Mouse (Mus musculus): Measurements from ENCODE around the gene Apob.
A peak's percentile ranks its signal among the peaks of the same experiment; 100 is the strongest.
"Not testable (repeated sequence)": the region's sequence is repeated elsewhere in the genome, so short reads cannot be mapped to it uniquely, and the experiment has no call there.

The Apob gene

GRCm38 (mm10) chr12:7977466-7978189 lies at the start of gene Apob:
Gene Apob (plus strand): TSS chr12:7977648.
- no peak for DNase-seq (ENCODE audit: extremely low spot score)

- DNase-seq (ENCODE audit: extremely low spot score): no peak
Measured at GRCm38 (mm10) chr12:7932405-7932920, 45.0 kb upstream of the Apob start.

- DNase-seq (ENCODE audit: extremely low spot score): no peak
Measured at GRCm38 (mm10) chr12:7950098-7950745, 27.2 kb upstream of the Apob start.

DNA sequence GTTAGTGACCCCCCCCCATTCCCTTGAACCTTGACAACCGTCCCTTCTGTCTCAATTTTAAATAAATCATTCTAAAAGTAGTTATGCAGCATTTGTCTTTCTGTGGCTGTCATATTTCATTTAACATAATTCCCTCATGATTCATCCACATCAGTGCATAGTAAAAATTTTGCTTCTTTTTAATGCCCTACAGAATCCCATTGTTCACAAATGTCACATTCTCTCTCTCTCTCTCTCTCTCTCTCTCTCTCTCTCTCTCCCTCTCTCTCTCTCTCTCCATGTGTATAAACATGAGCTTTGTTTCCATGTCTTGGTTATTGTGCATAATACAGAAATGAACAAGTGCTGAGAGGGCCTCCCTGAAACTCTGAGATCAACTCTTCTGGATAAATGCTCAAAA lies 18.6 kb upstream of the Apob start:
- DNase-seq (ENCODE audit: extremely low spot score): no peak

DNA sequence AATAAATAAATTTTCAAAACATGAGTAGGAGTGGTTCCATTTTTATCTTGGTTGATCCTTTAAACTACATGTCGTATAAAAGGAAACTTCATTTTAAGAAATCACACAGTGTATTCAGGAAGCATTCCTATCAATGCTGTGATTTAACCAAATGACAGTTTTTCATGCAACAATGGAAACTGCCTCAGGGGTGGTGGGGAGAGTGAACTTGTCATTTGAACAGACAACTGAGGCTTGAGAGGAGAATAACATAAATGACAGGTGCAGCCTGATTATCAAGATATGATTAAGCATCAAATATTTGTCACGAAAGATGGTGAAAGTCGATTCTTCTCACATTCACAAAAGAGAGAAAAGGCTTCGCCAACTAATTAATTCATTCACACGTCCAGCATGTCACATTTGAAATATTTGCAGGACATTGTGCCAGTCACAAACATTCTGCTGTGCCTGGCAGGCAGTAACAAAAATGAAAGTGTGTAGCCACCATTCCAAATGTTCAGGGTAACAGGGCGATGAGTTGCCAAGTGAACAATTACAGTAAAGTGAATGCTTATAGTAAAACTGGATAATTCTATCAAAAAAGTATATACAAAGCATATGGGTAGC lies 18.0 kb upstream of the Apob start:
- no peak for DNase-seq (ENCODE audit: extremely low spot score)

DNA sequence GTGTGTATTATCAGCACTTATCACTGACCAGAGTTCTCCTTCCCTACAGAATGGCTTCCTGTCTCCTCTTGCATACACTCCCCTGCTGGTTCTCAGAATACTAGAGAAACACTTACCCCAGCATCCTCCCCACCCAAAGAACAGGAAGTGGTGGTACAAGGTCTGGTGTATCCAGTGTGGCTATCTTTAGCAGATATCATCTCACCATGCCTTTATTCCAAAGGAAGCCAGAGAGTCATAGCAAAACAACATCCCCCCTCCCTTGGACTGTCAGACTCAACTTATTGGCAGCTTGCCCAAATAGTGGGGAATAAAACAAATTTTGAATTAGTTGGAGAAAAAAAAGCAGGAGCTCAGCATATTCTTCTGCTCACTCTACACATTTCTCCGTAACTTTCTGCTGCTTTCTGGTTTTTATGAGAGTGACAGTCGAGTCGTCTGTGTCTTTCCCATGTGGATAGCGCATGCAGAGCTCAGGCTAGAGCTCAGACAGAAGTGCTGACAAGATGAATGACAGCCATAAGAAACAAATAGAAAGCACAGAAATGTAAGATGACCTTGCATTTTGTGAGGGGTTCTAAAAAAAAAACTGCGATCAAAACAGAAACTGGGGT lies 15.0 kb upstream of the Apob start:
- no peak for DNase-seq (ENCODE audit: extremely low spot score)

- DNase-seq (ENCODE audit: extremely low spot score): no peak
Measured at GRCm38 (mm10) chr12:7967221-7967620, 10.2 kb upstream of the Apob start.

DNA sequence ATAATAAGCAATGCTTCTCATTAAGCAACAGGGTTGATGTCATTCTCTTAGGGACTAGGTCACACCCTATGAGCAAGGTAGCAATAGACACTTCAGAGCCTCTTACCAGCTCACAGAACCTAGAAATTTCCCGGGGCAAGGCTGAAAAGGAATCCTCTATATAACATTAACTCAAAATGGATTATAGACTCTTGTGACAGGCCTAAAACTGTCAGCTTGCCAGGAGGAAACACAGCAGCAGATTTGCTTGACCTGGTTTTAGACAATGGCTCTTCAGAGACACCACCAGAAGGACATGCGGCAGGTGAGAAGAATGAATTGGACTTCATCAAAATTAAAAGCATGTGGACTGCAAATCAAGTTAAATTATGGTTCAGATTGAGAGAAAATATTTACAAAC lies 7.1 kb upstream of the Apob start:
- DNase-seq (ENCODE audit: extremely low spot score): no peak

DNA sequence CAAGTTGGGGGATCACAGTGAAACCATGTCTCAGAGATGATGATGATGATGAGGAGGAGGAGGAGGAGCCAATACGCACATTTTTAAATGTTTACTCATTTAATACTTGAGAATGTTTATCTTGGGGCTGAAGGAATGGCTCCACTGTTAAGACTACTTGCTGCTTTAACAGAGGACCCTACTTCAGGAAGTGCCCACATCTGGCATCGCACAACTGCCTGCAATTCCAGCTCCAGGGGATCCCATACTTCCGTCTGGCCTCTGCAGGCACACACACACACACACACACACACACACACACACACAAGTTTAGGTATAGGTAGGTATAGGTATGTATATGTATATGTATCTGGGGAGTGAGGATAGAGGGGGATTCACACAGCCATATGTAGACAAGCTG lies 6.6 kb upstream of the Apob start:
- no peak for DNase-seq (ENCODE audit: extremely low spot score)

GRCm38 (mm10) chr12:7971736-7972135 lies 5.7 kb upstream of the Apob start:
- DNase-seq (ENCODE audit: extremely low spot score): no peak

GRCm38 (mm10) chr12:7973773-7974322 lies 3.6 kb upstream of the Apob start:
- no peak for DNase-seq (ENCODE audit: extremely low spot score)

GRCm38 (mm10) chr12:7978190-7978884 lies 889 bp downstream of the Apob start:
- peak; percentile 77 for DNase-seq (ENCODE audit: extremely low spot score)

DNA sequence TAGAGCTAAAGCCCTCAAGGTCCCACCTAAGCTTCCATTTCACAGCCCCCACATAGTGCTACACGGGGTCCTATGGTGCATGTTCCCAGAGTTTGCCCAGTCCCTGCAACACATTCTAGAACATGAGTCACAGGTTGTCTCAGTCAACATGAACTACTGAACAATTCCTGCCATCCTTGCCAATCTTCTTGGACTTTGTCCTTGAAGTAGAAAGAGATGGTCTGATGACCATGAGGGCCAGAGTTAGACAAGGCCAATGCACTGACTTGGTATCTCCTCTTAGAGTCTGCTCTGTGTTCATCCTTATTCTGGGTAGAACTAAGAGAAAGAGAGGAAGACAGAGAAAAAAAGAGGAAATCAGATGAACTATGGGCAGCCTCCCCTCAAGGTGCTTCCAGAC lies 7.0 kb downstream of the Apob start:
- no peak for DNase-seq (ENCODE audit: extremely low spot score)

- DNase-seq (ENCODE audit: extremely low spot score): peak; percentile 71
Measured at GRCm38 (mm10) chr12:7990804-7991203, 13.4 kb downstream of the Apob start.

GRCm38 (mm10) chr12:7991570-7991969 lies 14.1 kb downstream of the Apob start:
- no peak for DNase-seq (ENCODE audit: extremely low spot score)

DNA sequence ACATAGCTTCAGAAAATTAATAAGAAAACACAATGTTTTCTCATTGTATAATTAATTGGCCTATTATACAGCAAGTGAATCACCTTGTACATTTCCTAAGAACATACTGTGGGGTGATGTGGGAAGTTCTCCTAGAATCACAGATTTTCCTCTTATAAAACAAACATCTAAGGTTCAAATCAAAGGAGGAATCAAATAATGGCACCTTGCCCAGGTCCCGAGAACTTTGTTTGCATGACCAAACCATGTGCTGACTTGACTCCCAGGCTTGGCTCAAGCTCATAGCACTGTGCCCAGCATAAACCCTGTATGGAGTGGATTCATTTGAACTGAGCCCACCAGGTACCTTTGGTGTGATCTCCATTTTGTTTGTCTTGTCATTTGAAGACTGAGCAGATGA lies 43.5 kb downstream of the Apob start:
- DNase-seq (ENCODE audit: extremely low spot score): no peak

DNA sequence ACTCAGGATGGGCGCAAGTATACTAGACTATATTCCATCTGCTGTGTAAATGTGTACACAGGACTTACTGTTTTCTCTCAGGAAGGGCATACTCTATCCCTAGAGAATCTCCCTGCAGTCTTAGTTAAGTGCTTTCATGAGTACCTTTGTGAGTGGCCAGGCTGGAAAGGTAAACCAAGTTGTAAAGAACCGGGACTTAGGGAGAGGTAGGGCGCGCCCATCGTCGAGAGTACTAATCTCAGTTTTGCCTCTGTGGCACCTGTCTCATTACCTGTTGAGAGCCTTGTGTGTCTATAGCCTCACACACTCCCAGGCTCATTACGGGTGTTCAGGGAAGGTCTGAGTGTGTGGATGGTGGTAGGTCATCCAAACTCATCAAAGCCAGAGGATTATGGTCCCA lies 52.1 kb downstream of the Apob start:
- DNase-seq (ENCODE audit: extremely low spot score): no peak

DNA sequence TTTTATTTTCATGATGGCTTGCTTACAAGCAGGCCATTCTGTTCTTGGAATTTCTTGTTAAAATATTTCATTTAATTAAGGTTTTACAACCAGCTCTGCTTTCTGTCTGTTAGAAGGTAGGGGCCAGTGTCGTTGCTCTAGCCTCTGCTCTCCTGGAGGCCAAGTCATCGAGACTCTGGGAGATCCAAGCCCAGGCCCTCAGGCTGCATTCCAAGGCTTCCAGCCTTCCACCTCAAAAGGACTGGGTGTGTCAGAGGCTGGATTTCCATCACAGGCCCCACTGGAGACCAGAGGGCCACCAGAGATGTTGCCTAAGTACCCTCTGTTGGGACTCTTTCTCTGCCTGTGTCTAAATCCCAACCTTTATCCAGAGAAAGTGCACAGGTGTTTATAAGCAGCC lies 52.6 kb downstream of the Apob start:
- no peak for DNase-seq (ENCODE audit: extremely low spot score)

- not testable (repeated sequence) for DNase-seq (ENCODE audit: extremely low spot score)
Measured at GRCm38 (mm10) chr12:8031169-8031568, 53.7 kb downstream of the Apob start.

DNA sequence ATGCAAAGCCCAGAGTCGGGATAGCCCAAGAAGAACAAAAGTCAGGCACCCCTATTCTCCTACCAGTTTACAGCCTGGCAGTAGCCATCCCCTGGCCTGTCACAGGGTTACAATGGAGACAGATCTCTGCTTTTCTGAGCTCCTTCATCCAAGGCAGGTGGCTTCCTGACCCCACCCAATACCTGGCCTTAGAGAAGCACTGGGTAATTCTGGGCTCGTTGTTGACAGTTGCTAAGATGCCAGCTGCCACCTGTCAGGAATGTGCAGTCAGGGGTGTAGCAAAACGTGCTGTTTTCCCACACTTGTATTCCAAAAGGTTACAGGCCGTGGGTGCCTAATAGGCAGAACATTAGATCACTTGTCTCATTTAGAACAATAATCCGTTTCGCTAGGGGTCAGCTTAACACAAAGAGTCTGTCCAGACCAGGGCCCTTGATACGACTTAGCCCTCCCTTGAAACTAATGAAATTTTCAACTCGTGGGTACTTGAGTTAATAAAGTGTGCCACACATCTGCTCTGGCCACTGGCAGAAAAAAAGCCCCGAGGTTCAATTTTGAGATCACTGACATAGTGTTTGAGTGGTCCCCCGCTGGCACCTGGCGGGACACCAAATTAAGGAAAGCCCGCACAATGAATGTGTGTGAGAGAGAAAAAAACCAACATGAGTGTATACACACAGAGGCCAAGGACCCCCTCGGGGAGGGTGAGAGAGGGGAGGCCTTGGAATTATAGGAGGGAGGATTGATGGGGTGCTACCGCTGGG lies 54.3 kb downstream of the Apob start:
- DNase-seq (ENCODE audit: extremely low spot score): peak; percentile 32

GRCm38 (mm10) chr12:8032359-8032755 lies 54.9 kb downstream of the Apob start:
- DNase-seq (ENCODE audit: extremely low spot score): peak; percentile 10
